Mouse (Mus musculus): Measurements from ENCODE around the gene Cyp24a1. TPM values are rescaled to one million over a fixed set of nuclear protein-coding genes. Genes with fewer than 3 reads are reported as not detected.

Cyp24a1 gene
- polyA plus RNA-seq (2012; rRNA removed): 27.5 and 29.2 TPM in 2 replicates

DNA sequence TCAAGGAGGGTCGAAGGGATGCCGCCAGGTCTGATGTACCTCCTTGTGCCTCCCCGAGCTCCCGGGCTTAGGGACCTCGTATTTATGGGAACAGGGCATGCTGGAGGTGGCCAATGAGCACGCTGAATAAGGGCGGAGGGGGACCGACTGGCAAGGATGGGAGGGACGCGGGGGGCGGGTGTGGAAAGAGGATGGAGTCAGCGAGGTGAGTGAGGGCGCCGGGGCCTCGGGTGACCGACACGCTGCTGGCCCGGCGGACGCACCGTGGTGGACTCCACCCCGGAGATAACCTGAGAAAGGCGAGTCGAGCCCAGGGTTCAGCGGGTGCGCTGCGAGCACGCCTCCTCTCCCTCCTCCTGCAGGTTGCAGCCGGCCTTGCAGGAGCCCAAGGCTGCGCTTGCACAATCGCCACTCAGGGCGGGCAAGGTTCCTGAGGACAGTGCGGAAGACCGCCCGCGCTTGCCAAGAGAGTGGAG, at the start of gene Cyp24a1:
Cyp24a1 (minus strand) TSS at position 55 of the 476 bp plus-strand sequence.
- H3K4me1 ChIP-seq (ENCODE audit: control insufficient read depth, insufficient read depth, low read length): peaks cover 5% of the 10 kb centered on the region; the same call in 1 of the 2 replicates
- H3K4me3 ChIP-seq (ENCODE audit: insufficient read depth, low read depth, low read length): peak within 1 kb of the TSS; percentile 0; the same call in 1 of the 2 replicates
- H3K27me3 ChIP-seq (replicated peaks; ENCODE audit: control insufficient read depth, insufficient read depth, low read length): 0 out of 2 replicates have a peak, but pooled peaks cover 3% of the 10 kb centered on the region

DNA sequence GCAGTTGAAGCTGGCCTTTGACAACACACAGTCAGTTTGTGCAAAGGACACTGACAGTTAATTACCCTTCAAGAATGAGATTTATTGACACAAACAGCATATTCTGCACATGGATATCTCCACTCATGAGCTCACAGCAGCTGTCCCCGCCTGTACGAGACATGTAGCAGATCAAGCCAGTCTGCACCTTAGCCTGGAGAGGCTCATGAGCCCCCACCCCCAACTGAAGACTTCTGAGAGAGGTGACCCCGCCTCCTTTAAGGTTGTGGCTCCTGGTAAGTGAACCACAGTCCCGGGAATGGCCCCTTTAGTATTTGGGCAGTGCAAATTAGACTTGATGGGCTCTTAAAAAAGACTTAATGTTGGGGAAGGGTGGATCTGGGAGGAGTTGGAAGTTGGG, 48.8 kb upstream of the Cyp24a1 start:
- TF ChIP-seq CTCF (conservative IDR thresholded peaks at IDR 0.05; ENCODE audit: insufficient read depth, insufficient read length, low read depth, low read length) (no peak), POLR2A (IDR thresholded peaks at IDR 0.05; ENCODE audit: low read depth, low read length) (no peak)
- H3K4me1 ChIP-seq (ENCODE audit: control insufficient read depth, insufficient read depth, low read length): peaks cover 7% of the 10 kb centered on the region; the same call in 1 of the 2 replicates
- H3K27me3 ChIP-seq (replicated peaks; ENCODE audit: control insufficient read depth, insufficient read depth, low read length): no peaks in the 10 kb centered on the region
- no peak overlapping the region for H3K27ac ChIP-seq (ENCODE audit: insufficient read depth, low read depth, low read length)
- no peak for DNase-seq
- no peaks in the 10 kb centered on the region for H3K36me3 ChIP-seq (ENCODE audit: control insufficient read depth, insufficient read depth, low read length)
- 60% methylated on average over 4 of the region's 4 CpGs for WGBS
- H3K4me3 ChIP-seq (ENCODE audit: insufficient read depth, low read depth, low read length): no peak overlapping the region

More for the DNA sequence above, at the start of gene Cyp24a1:
- DNase-seq: peak; percentile 89
- TF ChIP-seq POLR2A (IDR thresholded peaks at IDR 0.05; ENCODE audit: low read depth, low read length): no peak
- TF ChIP-seq CTCF (conservative IDR thresholded peaks at IDR 0.05; ENCODE audit: insufficient read depth, insufficient read length, low read depth, low read length): peak; percentile 52
- H3K27ac ChIP-seq (ENCODE audit: insufficient read depth, low read depth, low read length): no peak within 1 kb of the TSS; the same call in 1 of the 2 replicates
- H3K36me3 ChIP-seq (ENCODE audit: control insufficient read depth, insufficient read depth, low read length): no peaks in the 10 kb centered on the region
- 2% methylated on average over 35 of the region's 36 CpGs for WGBS

DNA sequence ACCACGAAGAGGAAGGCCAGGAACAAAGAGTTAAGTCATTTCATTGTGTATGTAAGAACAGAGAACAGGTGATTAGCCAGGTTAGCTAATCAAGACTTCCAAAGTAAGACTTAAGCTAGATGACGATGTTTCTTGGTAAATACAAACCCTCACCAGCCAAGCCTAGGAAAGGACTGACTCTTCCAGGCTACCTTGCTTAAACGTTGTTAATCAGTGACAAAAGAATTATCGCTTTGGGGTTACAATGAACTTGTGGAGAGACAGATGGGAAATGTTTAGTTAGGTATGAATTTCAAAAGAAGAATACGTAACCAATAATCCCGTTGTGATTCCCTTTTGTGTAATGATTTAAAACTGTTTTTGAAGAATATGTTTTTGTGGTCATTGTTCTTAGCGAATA, 48.0 kb upstream of the Cyp24a1 start:
- Histone ChIP-seq H3K27me3 (replicated peaks; ENCODE audit: control insufficient read depth, insufficient read depth, low read length) (no peaks in the 10 kb centered on the region), H3K4me3 (ENCODE audit: insufficient read depth, low read depth, low read length) (no peak overlapping the region), H3K36me3 (ENCODE audit: control insufficient read depth, insufficient read depth, low read length) (no peaks in the 10 kb centered on the region), H3K27ac (ENCODE audit: insufficient read depth, low read depth, low read length) (peak overlapping the region; percentile 18; the same call in 1 of the 2 replicates), H3K4me1 (ENCODE audit: control insufficient read depth, insufficient read depth, low read length) (peaks cover 7% of the 10 kb centered on the region; the same call in 1 of the 2 replicates)
- TF ChIP-seq CTCF (conservative IDR thresholded peaks at IDR 0.05; ENCODE audit: insufficient read depth, insufficient read length, low read depth, low read length): no peak
- TF ChIP-seq POLR2A (IDR thresholded peaks at IDR 0.05; ENCODE audit: low read depth, low read length): no peak
- DNase-seq: peak; percentile 67
- 41% methylated on average over 7 of the region's 7 CpGs for WGBS

DNA sequence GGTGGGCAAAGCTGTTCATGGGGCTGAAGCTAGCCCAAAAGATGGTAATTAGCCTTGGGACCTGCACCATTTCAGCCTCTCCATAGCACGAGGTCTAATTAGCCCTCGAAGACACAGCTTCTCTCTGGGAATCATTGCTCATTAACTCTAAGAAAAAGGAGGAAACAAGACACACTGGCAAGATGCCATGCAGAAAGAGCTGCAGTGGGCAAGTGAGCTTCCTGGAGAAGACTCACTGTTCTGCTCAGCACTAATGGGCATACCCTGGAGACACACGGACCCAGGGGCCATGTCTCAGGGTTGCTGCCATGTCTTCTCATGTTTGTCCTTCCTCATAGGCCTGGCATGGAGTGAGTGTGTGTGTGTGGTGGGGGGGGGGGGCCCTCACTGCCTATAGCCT, 47.2 kb upstream of the Cyp24a1 start:
- Histone ChIP-seq H3K4me3 (ENCODE audit: insufficient read depth, low read depth, low read length) (no peak overlapping the region), H3K36me3 (ENCODE audit: control insufficient read depth, insufficient read depth, low read length) (no peaks in the 10 kb centered on the region), H3K27ac (ENCODE audit: insufficient read depth, low read depth, low read length) (no peak overlapping the region), H3K4me1 (ENCODE audit: control insufficient read depth, insufficient read depth, low read length) (peaks cover 7% of the 10 kb centered on the region; the same call in 1 of the 2 replicates), H3K27me3 (replicated peaks; ENCODE audit: control insufficient read depth, insufficient read depth, low read length) (no peaks in the 10 kb centered on the region)
- TF ChIP-seq CTCF (conservative IDR thresholded peaks at IDR 0.05; ENCODE audit: insufficient read depth, insufficient read length, low read depth, low read length): no peak
- TF ChIP-seq POLR2A (IDR thresholded peaks at IDR 0.05; ENCODE audit: low read depth, low read length): no peak
- WGBS: 31% methylated on average over 3 of the region's 3 CpGs
- peak; percentile 70 for DNase-seq

DNA sequence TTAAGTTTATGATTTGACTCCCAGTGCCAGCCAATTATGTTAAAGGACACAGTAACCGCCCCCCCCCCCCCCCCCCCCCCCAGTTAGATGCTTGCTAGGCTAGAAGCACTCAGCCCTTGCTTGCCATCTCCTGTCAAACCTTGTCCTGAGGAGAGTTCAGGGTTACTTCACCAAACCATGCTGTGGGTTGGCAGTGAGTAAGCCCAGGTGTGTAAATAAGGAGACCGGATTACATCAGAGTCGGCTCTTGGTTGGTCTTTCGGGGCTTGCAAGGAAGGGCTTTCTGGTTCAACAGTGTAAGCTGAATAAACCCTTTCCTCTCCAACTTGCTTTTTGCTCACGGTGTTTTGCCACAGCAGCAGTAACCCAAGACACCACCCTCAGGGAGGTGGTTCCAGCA, 46.7 kb upstream of the Cyp24a1 start:
- 76% methylated on average over 5 of the region's 5 CpGs for WGBS
- Histone ChIP-seq H3K27me3 (replicated peaks; ENCODE audit: control insufficient read depth, insufficient read depth, low read length) (no peaks in the 10 kb centered on the region), H3K4me3 (ENCODE audit: insufficient read depth, low read depth, low read length) (no peak overlapping the region), H3K36me3 (ENCODE audit: control insufficient read depth, insufficient read depth, low read length) (no peaks in the 10 kb centered on the region), H3K27ac (ENCODE audit: insufficient read depth, low read depth, low read length) (no peak overlapping the region), H3K4me1 (ENCODE audit: control insufficient read depth, insufficient read depth, low read length) (peaks cover 7% of the 10 kb centered on the region; the same call in 1 of the 2 replicates)
- TF ChIP-seq CTCF (conservative IDR thresholded peaks at IDR 0.05; ENCODE audit: insufficient read depth, insufficient read length, low read depth, low read length) (no peak), POLR2A (IDR thresholded peaks at IDR 0.05; ENCODE audit: low read depth, low read length) (no peak)
- no peak for DNase-seq

DNA sequence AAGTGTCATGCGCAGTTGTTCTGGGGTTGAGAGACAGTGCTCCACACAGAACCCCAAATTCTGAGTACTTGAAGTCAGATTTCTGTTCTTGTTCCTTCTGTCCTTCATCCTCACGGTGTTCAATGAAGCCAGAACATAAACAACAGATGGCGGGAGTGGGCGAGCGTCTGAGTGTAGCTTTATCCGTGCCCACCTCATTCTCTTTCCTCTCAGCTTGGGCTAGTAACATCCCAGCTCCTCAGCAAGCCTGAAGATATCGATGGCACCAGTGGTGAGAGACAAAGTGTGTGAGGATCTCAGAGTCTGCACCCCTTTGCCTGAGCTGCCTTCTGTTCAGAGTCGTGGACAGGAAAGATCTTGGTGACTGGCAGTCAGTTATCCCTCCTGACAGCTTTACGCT, 42.3 kb upstream of the Cyp24a1 start:
- WGBS: 75% methylated on average over 9 of the region's 9 CpGs

DNA sequence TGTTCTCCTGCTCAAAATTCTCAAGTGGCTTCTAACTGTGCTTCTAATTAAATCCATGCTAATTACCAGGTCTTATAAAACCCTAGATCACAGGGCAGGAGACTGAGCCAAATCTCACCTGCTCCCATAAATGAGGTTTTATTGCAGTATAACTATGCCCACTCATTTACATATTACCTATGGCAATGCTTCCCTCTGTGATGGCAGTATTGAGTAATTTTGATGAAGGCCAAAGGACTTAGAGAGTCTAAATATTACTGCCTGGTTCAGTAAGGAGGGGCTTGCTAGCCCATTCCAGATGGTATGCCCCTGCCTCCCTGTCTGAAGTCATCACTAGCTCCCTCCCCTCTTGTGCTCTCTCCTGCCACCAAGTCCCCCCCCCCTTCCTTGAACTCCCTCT, 38.9 kb upstream of the Cyp24a1 start:
- Histone ChIP-seq H3K27ac (ENCODE audit: insufficient read depth, low read depth, low read length) (no peak overlapping the region), H3K36me3 (ENCODE audit: control insufficient read depth, insufficient read depth, low read length) (no peaks in the 10 kb centered on the region), H3K27me3 (replicated peaks; ENCODE audit: control insufficient read depth, insufficient read depth, low read length) (no peaks in the 10 kb centered on the region), H3K4me3 (ENCODE audit: insufficient read depth, low read depth, low read length) (no peak overlapping the region), H3K4me1 (ENCODE audit: control insufficient read depth, insufficient read depth, low read length) (no peaks in the 10 kb centered on the region)
- no peak for TF ChIP-seq CTCF (conservative IDR thresholded peaks at IDR 0.05; ENCODE audit: insufficient read depth, insufficient read length, low read depth, low read length)
- no peak for TF ChIP-seq POLR2A (IDR thresholded peaks at IDR 0.05; ENCODE audit: low read depth, low read length)
- no peak for DNase-seq

More for the DNA sequence above, 42.3 kb upstream of the Cyp24a1 start:
- TF ChIP-seq CTCF (conservative IDR thresholded peaks at IDR 0.05; ENCODE audit: insufficient read depth, insufficient read length, low read depth, low read length): no peak
- TF ChIP-seq POLR2A (IDR thresholded peaks at IDR 0.05; ENCODE audit: low read depth, low read length): no peak
- DNase-seq: no peak
- H3K4me1 ChIP-seq (ENCODE audit: control insufficient read depth, insufficient read depth, low read length): no peaks in the 10 kb centered on the region
- no peaks in the 10 kb centered on the region for H3K36me3 ChIP-seq (ENCODE audit: control insufficient read depth, insufficient read depth, low read length)
- no peak overlapping the region for H3K27ac ChIP-seq (ENCODE audit: insufficient read depth, low read depth, low read length)
- H3K27me3 ChIP-seq (replicated peaks; ENCODE audit: control insufficient read depth, insufficient read depth, low read length): no peaks in the 10 kb centered on the region
- no peak overlapping the region for H3K4me3 ChIP-seq (ENCODE audit: insufficient read depth, low read depth, low read length)
